Mouse (Mus musculus): ENCODE data around the gene Tmem114.

DNA sequence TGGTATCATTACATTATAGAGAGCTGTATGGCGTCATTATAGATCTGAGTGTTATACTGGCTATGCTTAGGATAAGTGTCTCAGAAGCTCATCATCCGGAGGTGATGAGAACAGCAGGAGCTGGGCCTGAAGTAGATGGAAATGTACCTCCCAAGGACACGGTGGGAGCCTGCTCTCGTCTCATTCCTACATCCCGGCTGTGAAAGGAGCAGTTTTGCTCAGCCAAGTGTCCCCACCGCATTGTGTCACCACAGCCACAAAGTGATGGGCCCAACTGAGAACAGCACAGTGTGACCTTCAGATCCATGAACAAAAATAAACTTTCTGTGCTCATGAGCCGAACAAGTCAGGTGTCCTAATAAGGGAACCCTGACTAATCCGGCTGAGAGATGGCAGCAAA is 8.9 kb downstream of the Tmem114 start:
- TF ChIP-seq CTCF (IDR thresholded peaks at IDR 0.05; ENCODE audit: borderline replicate concordance, insufficient read depth, low read length): no peak
- TF ChIP-seq POLR2A (IDR thresholded peaks at IDR 0.05; ENCODE audit: low read depth, low read length): no peak
